Mouse (Mus musculus): ENCODE measurements around the gene C1ra.
"Not testable (repeated sequence)": the region's sequence is repeated elsewhere in the genome, so short reads cannot be mapped to it uniquely, and the experiment has no call there.

Gene C1ra

GRCm38 (mm10) chr6:124512355-124512836 is at the start of gene C1ra:
Gene C1ra (plus strand): TSS chr6:124512405.
- DNase-seq, result peak; percentile 57 to 68

DNA sequence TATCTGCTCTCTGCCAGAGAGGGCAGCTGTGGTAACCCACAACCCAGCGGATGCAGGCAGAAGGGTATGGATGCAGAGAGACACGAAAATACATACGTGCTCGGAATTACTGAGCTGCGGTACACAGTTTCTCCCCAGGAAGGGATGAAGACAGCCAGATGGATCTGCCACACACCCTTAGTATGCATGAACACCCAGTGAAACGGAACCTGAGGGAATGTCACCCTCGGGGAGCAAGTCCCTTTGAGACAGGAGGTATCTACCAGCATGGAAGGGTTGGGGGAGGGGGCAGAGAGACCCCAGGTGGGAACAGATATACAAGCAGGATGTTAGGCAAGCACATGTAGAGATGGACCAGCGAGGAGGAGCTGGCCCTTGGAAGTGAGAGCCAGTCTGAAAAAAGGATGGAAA is 48.3 kb upstream of the C1ra start:
- DNase-seq, result peak; percentile 52 to 54

- peak; percentile 96 to 99 for DNase-seq
Observed at GRCm38 (mm10) chr6:124464305-124465271, 47.6 kb upstream of the C1ra start, which contains the start of gene Clstn3. Gene Clstn3 (minus strand): TSS chr6:124464794.

- no peak for DNase-seq
Observed at GRCm38 (mm10) chr6:124465299-124465698, 46.9 kb upstream of the C1ra start.

DNA sequence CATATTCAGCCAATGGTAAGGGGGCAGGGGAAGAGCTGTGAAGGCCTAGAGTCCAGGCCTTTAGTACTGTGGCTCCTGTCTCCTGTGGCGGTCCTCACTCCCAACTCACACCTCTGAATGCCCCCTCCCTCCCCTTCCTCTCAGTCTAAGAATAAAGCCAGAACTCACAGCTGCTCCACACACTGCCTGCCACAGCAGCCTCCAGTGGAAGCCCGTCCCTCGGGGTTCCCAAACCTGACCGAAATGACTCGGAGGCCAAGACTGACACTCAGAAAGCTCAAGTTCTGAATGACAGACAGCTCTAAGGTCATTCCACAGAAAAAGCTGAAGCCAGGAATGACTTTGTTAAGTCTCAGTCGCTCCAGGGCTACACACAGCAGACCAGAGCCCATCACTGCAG is 46.5 kb upstream of the C1ra start:
- DNase-seq, result no peak

- no peak for DNase-seq
Observed at GRCm38 (mm10) chr6:124471121-124471520, 41.1 kb upstream of the C1ra start.

GRCm38 (mm10) chr6:124471783-124472638 is 40.2 kb upstream of the C1ra start:
- DNase-seq, result not testable (repeated sequence)

DNA sequence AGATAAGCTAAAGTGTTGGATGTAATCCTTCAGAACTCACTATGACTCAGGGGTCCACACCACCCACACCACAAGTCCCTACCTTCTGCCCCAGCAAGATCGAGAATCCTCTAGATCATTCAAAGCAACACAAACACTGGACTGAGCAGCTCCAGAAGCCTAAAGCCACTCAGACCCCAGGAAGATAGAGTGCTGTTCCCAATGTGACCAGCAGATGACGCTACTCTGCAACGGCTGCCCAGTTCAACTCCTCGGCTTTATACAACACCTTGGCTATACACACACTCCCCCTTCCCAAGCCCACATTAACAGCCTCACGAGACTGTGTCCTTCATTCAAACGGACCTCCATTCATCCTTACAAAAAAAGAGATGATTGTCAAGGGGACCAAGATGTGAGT is 39.4 kb upstream of the C1ra start:
- peak; percentile 72 to 81 for DNase-seq

- DNase-seq, result no peak
Observed at GRCm38 (mm10) chr6:124474621-124475020, 37.6 kb upstream of the C1ra start.

- DNase-seq, result not testable (repeated sequence)
Observed at GRCm38 (mm10) chr6:124475335-124476075, 36.7 kb upstream of the C1ra start.

DNA sequence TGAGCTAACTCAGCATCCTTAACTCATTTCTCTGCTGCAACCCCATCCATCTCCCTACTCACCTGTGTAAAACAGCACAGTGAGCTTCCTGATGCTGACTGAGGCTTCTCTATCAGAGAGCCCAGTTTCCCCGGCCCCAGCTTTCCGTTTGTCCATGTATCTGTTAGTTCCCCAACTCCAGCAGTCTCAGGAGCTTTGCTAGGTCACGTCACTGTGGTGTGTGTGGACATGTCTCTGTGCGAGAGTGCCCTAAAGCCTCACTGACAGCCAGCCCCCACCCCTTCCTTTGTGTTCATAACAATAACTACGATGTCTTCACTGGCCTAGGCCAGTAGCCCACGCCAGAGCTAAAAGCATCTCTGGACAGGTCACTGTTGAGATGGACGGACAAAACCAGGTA is 36.0 kb upstream of the C1ra start:
- no peak for DNase-seq

GRCm38 (mm10) chr6:124476796-124477195 is 35.4 kb upstream of the C1ra start:
- no peak for DNase-seq

DNA sequence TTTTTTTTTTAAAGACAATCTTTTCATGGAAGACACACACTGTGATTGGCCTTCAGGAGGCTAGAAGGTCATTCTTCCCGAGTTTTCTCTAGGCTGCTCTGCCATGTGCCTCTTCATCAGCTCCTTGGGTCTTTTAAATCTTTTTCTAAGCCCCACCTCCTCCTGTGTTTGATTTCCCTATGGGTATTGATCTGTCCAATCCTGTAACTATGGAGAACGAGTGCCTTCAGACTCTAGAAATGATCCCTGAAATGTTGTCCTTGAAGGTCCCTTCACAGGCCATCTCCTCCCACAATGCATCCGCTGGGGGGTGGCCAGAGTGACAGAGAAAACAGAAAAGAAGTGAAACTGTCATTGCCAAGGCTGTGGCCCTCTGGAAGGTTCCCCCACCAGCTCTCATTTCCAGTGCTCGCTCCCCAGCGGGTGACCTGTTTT is 35.0 kb upstream of the C1ra start:
- no peak for DNase-seq

- DNase-seq, result no peak
Observed at GRCm38 (mm10) chr6:124477922-124478651, 34.1 kb upstream of the C1ra start.

- no peak for DNase-seq
Observed at GRCm38 (mm10) chr6:124478874-124479572, 33.2 kb upstream of the C1ra start.

DNA sequence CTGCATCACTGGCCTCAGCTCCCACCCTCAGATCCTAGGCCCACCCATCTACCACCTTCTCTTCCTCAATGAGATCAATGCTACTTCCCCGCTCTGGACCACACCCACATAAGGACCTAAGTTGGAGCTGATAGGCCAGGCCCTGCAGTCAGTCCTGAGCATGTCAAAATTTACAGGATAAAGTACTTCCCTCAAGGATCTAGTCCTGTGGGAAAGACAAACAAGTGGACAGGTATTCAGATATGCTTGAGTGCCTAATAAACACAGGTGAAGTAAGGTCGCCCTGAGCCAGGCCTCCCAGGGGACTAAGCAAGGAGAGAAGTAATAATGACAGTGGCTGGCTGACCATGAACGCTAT is 32.7 kb upstream of the C1ra start:
- no peak for DNase-seq

- peak in 1 of 2 experiments; percentile 40 for DNase-seq
Observed at GRCm38 (mm10) chr6:124480295-124480694, 31.9 kb upstream of the C1ra start.

- peak; percentile 53 to 71 for DNase-seq
Observed at GRCm38 (mm10) chr6:124481571-124481970, 30.6 kb upstream of the C1ra start.

DNA sequence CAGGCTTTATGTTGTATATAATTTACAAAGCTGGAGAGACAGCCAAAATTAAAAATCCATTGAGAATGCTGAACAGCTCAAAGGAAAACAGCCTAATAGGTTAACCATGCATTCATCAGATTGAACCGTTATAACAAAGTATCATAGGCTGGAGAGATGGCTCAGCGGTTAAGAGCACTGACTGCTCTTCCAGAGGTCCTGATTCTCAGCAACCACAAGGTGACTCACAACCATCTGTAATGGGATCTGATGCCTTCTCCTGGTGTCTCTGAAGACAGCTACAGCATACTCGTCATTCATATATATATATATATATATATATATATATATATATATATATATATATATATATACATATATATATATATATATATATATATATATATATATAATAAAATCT is 28.4 kb upstream of the C1ra start:
- DNase-seq, result not testable (repeated sequence)

DNA sequence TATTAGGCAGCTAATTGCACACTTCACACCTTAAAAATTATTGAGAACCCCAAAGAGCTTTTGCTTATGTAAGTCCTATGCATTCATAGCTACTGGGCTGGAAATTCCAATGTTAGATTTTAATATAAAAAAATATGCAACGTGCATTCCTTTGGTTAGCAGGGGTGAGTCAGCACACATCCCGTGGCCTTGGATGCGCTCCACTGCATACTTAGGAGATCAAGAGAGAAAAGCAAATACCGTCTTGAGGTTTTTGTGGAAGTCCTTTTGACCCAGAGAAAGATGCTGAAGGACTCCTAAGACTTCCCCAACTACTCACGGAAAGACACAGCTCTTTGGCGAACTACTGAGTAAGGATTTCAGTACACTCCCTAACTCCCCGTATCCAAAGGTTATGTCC is 27.4 kb upstream of the C1ra start:
- no peak for DNase-seq

All from cerebellum, postnatal 25 days (tissue).